Mouse (Mus musculus) thymus, adult 2 months (tissue): Measurements from ENCODE around the gene Eif1ad.

Source experiments
- CTCF ChIP-seq: fragments of 200-500 bp; IDR thresholded peaks from 2 replicates; pipeline ENCODE4 v1.5.1; 2012; ENCODE audit warnings: mild to moderate bottlenecking, control low read depth, low read length, moderate library complexity, borderline replicate concordance; ENCODE audit not compliant: control insufficient read depth, poor library complexity, insufficient read depth; ENCODE audit errors: extremely low read depth
- POLR2A ChIP-seq: fragments of 200-500 bp; IDR thresholded peaks from 2 replicates; pipeline ENCODE4 v1.6.1; 2012; ENCODE audit warnings: mild to moderate bottlenecking, low read length, control low read depth, moderate library complexity; ENCODE audit not compliant: control insufficient read depth, poor library complexity, insufficient read depth; ENCODE audit errors: extremely low read depth

DNA sequence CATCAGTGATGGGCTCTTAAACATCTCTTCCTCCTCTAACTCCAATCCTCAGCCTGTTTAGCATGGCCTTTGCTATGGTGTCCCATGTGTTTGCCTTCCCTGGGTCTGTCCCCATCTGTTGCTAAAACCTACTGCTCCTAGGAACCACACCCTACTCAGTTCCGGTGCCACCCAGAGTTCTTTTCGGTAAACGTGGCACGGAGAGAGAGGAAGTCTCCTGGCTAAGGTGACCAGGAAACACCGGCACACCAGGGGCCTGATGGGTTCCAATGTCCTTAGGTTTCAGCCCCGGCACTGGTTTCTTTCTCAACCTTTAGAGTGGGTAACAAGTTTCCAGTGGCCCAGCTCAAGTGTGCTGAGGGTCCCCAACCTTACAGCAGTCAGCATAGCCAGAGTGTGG is 54.0 kb downstream of the Eif1ad start:
- TF ChIP-seq CTCF (no peak), POLR2A (no peak)
